Mouse (Mus musculus) adrenal gland, adult 18-20 months (tissue): ENCODE results near the gene Clptm1. TPM values are rescaled to one million over a fixed set of nuclear protein-coding genes. Genes with fewer than 3 reads are reported as not detected.

ENCODE experiments used
- DNase-seq, 2 experiments: peaks; one replicate each; pipeline ENCODE4 v3.0.0; 2021 to 2022; ENCODE audit warnings: low spot score in 2 of 2
- total RNA-seq, 2 experiments: library from RNA; stranded (reverse); gene quantifications; 1 replicate in 1 of 2; 2 replicates in 1 of 2; pipeline ENCODE4 v1.2.3; 2021

The Clptm1 gene
- total RNA-seq, 2 experiments from 2014 or later, result 136 to 157 TPM

DNA sequence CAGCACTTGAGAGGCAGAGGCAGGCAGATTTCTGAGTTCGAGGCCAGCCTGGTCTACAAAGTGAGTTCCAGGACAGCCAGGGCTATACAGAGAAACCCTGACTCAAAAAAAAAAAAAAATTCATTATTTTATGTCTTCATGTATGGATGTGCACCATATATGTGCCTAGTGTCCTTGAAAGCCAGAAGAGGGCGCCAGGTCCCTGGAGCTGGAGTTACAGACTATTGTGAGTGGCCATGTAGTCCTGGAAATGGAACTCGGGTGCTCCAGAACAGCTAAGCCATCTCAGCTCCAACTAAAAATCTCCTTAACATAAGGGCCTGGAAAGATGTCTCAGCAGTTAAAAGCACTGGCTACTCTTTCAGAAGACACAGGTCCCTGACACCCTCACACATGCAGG lies 1.9 kb upstream of the Clptm1 start:
- DNase-seq, result no peak

DNA sequence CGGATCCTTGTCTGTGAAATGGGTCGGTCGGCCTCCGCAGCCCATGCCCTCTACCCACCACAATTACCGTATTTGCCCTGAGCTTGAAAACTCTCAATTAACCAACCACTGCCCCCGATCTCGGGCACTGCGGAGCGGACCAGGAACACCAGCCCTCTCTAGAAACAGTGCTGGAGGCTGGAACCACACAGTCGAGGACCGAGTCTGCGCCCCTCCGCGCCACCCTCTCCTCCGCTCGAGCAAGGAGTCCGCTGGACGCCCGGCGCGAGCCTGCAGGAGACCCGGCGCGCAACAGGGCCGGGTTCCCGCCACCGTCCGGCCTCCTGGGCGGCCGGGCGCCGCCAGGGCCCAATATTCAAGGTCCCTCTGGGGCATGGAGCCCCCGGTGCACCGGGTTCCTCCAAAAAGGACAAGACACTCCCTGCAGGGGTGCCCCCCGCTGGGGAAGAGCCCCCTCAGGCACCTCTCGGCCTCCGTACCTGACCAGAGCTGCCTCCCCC lies 328 bp downstream of the Clptm1 start:
- DNase-seq, result no peak

DNA sequence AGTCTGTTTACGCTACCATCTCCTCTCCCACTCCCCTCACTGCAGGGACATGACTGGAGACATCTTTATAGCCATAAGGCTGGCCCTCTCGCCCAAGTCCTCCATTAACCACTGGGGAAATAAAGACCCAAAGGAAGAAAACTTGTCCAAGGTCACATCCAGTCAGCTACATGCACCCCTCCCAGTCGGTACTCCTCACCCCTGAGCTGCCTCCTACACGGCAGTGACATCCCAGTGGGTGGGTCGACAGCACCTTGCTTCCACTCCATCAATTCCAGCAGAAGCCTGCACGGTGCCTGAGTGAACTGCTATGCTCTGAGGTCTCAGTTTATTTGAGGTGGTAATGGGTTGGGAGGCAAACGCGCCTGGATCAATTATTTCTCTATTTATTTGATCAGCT lies 893 bp downstream of the Clptm1 start:
- DNase-seq, result no peak

DNA sequence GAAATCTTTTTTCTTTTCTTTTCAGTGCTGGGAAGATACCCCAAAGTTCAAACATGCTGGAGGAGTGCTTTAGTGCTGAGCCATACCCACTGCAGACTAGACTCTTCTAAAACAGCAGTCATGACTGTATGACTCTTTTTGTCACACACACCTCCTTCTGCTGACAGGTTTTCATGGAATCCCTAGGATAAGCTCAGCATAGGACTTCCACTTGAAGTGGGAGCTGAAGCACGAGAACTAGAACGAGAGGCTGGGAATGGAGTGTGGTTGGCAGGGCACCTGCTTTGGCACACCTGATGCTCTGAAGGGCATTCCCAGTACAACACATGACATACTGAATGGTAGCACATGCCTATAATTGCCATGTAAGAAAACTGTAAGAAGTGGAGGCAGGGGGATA lies 12.2 kb downstream of the Clptm1 start:
- no peak for DNase-seq

DNA sequence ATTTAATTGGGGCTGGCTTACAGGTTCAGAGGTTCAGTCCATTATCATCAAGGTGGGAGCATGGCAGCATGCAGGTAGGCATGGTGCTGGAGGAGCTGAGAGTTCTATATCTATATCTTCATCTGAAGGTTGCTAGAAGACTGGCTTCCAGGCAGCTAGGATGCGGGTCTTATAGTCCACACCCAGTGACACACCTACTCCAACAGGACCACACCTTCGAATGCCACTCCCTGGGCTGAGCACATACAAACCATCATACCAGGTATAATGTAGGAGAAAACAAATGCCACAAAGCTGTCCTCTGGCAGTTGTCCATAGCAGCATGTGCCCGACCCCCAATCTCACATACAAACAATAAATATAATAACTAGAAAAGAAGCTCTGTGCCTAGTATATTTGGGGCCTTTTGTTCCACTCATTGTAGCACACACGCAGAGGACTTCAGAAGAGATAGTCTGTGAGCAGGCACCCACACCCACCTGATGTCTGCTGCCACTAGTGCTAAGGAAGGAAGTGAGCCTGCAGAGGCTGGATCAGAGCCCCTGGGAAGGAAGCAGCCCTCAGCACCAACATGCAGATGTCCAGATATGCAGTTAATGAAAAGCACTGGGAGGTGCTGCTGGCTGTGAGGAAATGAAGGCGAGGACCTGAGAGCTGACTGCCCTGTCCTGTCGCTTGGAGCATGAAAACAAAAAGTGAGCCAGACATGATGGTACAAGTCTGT lies 13.6 kb downstream of the Clptm1 start:
- no peak for DNase-seq

DNA sequence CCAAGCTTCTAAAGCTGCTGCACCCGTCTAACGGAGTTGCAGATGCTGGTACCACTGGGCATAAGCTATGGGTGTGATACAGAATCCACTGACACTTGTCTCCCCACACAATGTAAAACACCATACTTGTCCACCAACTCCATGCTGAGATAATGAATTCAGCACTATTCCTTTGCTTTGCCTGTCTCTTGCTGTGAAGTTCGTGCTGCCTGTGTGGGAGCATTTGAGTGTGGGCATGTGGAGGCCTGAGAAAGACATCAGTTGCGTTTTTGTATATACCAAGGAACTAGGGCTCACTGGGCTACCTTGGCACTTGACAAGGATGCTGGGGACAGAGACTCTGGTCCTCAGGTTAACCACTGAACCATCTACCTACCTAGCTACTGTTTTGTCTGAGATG lies 23.6 kb downstream of the Clptm1 start:
- DNase-seq, result no peak

DNA sequence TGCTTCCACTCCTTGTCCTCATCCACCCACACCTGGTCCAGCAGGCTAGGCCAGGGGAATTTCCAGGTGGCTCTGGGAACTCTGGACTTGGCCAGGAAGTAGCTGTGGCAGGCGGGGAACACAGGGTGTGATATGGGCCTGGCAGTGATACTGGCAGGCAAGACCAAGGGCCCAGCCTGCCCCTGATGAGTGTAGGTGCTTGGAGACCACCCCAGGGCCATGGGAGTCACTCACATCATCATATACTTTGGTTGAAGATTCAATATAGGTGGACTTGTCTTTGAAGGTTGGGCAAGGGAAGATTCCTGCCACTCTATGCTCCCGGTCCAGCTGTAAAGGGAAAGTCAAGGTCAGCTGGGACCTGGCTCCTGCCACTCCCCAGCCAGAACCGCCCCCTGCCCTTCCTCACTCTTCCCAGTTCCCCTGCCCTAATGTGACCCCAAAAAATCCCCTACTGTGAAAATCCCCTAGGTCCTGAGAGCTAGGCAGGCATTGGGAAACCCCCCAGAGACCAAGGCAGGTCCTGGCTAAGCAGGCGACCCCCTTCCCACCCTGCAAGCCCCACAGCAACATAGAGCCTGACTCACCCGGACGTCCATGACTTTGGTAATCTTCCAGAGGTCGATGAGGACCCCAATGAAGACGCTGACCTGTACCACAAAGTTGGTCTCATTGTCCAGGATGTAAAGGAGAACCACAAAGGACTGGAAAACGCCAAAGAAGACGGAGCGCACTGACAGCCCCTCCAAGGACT lies 29.6 kb downstream of the Clptm1 start:
- DNase-seq, result no peak

DNA sequence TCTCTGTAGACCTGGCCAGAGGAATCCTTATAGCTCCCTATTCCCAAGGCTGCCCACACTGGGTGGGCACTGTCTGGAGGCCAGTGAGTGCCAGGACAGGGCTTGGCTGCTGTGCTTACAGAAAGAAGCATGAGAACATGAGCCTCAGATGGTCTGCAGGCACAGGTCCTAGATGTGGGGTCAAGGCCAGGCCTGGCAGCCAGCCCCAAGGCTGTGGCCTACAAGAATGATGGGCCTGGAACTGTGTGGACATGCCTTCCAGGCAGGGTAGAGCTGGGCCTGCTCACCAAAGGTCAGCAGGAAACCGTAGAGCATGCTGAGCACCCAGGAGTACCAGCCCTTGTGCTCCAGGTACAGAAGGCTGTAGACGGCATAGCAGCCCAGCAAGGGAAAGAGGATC lies 30.2 kb downstream of the Clptm1 start:
- peak; percentile 49 to 60 for DNase-seq

DNA sequence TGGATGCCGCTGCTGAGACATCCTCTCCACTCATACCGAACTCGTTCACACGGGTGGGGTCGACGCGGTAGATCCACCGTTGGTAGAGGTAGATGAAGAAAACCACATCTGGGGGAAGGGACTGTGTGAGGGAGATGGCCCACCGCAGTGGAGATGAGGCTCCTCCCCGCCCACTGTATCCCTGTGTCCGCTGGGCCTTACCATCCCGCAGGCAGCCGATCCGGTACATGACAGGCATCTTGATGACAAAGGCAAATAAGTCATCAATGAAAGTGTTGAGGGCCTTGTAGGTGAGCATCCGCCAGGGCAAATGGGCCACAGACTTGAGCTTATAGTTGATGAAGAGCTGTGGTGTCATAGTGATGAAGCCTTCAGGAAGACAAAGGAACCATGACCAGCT lies 31.0 kb downstream of the Clptm1 start:
- DNase-seq, result no peak

DNA sequence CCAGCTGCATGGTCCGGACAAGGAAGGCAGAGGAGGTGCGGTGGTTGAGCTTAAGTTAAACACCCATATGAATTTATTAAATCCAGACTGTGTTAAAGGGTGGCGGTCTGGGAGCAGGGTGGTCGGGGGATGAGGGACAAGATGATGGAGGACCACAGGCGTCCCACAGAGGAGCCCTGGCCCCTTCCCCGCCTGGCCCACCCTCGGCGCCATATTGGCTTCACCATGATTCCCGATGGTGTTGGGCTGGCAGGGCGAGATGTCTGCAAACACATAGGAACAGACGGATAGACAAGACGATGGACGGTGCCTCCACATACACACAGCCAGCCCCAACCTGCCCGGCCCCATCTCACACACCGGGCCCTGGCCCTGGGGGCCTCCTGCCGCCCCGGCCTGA lies 31.6 kb downstream of the Clptm1 start:
- no peak for DNase-seq

DNA sequence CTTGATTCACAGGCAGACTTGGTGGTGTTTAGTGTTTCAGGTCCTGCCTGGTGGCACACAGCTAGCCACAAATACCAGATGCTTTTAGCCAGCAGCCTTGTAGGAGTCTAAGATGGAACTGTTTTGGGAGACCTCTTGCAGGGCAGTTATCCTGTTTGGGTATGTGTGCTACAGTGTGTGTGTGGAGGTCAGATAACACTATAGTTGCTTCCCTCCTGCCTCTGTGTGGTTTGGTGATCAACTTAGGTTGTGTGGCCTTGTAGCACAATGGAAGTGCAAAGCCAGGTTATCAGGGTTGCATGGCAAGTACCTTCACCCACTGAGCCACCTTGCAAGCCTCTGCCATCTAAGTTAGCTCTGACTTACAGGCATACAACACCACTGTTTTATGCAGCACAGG lies 32.1 kb downstream of the Clptm1 start:
- DNase-seq, result no peak

DNA sequence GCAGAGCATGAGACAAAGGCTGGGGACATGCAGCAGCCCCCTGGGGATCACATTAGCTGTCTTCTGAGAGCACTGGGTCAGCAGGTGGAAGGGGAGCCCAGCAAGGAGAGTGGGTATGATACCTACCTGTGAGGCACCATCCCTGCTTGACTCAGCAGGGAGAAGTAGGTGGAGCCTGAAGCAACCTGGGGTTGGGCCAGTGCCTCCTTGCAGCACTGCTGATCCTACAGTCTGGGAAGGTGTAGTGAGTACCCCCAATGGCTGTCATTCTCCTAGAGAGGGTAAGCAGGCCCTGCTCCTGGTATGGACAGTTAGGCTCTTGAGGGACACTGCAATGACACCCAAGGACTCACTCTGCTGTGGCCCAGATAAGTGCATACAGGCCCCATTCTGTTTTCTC lies 32.6 kb downstream of the Clptm1 start:
- DNase-seq, result no peak

DNA sequence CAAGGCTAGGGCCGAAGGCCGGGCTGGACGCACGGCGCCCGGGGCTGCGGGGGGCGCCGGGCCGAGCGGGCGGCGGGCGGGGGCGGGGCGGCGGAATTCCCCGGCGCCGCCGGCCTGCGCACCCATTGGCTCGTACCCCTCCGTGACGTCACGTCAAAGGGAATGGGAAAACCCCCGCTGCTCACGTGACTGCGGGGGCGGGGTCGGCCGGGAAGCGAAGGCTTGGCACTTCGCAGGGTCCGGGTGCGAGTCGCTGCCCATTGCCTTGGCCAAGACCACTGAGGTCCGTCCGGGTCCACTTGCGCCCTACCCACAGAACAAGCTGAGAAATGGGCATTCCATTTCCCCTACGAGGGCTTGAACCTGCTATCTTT lies 35.5 kb downstream of the Clptm1 start, which contains the start of gene Relb:
Gene Relb, minus strand, starts transcription at position 78 of the 374 bp plus-strand sequence.
- peak; percentile 92 to 93 for DNase-seq

DNA sequence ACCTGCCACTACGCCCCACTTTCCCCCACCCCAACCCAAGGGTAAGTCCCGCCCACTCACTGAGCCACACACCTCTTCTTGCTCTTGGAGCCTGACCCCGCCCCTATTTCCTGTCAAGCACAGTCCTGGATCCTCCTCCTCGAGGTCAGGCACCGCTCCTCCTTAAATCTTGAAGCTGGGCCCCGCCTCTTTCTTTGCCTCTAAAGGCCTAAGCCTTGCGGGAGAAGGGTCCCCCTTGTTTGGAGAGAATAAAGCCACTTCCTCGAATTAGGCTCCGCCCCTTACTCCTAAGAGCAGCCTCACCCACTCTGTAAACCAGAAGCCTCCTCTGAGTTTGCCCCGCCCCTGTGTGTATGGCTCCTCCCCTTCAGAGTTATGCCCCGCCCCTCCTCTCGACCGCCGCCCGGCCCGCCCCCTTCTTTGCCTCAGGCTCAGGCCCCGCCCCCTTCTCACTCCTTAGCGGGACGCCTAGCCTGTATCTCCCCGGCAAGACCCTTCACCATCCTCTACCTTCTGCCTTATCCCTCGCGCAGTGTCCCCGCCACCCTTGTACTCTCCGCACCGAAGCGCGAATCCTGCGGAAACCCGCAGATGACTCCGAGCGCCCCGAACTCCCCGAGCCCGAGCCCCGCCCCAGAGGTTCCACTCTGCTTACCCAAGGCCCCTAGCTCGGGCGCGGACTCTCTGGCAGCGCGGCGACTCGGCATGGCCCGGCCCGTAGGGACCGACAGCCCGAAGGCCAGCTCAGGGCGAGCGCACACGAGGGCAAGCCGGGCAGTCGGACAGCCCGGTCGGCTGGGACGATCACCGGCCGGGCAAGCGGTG lies 36.1 kb downstream of the Clptm1 start:
- peak; percentile 93 to 94 for DNase-seq

DNA sequence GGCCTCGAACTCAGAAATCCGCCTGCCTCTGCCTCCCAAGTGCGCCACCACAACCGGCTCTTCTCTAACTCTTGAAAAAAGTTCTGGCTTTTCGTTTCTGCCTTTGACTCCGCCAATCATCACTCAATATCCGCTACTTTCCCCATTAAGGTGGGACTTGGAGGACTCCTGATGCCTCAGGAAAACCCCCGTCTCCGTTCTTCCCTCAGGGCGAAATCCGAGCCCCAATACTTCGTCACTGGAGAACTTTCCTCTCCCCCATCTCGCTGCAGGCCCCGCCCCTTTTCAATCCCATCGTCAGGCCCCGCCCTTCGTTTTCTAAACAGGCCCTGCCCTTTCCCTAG lies 36.7 kb downstream of the Clptm1 start:
- no peak for DNase-seq

DNA sequence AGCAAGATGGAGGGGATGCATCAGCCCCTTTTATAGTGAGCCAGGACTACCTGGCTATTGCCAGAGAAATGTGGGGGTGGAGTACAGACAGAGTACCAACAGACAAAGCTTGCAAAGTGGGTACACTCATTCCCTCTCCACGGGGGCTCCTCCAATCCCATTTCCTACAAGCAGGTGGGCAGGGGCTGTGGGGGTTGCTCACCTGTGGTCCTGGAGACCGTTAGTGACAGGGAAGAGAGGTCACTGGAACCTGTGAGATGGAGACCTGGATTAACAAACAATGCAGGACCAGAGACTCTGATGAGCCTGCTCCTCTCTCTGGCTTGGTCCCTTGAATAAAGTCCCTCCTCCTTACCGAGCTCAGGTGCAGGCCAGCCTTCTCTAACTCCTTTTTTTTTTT lies 37.1 kb downstream of the Clptm1 start:
- no peak for DNase-seq

DNA sequence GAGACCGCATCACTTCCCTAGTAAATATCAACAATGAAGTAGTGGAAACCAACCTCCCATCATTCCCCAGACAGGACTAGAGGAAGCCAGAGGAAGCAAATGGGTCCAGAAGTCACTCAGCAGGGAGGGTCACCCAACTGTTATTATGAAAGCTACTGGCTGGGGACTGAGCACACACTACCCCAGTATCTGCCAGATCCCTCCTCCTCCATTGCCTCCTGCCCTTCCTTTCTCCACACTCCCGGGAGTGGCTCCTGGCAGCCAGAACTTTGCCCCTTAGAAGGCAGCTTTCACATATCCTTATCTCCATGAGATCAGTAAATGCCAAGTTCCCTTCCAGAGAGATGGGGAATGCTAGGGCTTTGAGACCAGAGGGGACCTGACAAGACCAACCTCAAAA lies 41.4 kb downstream of the Clptm1 start:
- DNase-seq, result no peak

DNA sequence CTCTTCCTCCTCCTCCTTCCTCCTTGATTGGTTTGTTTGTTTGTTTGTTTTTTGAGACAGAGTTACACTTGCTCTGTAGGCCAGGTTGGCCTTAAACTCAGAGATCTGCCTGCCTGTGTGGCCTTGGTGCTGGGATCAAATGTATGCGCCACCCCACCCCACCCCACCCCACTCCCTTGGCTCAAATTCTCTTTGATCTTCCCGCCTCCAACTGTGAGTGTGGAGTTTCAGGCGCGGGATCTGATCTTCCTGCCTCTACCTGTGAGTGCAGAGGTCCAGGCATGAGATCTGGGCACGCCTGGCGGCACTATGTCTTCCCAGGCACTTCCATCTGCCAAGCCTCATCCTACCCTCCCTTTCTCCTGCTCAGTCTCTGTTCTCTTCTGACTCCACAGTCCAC lies 42.6 kb downstream of the Clptm1 start:
- no peak for DNase-seq

DNA sequence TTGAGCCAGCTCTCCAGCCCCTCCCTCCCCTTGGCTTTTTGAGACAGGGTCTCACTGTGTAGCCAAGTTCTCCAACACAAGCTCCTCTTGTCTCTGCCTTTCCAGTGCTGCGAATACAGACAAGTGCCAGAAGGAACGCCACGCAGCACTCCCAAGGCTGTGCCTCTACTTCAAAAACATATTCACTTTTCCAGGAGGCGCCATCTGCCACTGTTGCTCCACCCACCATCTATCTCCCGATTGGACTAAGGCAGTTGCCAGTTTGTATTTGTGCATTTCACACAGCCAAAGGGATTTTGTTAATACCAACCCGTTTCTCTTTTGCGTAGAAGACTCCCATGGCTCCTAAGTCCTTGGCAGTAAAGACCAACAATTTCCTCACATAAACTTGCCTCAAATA lies 44.0 kb downstream of the Clptm1 start:
- no peak for DNase-seq

DNA sequence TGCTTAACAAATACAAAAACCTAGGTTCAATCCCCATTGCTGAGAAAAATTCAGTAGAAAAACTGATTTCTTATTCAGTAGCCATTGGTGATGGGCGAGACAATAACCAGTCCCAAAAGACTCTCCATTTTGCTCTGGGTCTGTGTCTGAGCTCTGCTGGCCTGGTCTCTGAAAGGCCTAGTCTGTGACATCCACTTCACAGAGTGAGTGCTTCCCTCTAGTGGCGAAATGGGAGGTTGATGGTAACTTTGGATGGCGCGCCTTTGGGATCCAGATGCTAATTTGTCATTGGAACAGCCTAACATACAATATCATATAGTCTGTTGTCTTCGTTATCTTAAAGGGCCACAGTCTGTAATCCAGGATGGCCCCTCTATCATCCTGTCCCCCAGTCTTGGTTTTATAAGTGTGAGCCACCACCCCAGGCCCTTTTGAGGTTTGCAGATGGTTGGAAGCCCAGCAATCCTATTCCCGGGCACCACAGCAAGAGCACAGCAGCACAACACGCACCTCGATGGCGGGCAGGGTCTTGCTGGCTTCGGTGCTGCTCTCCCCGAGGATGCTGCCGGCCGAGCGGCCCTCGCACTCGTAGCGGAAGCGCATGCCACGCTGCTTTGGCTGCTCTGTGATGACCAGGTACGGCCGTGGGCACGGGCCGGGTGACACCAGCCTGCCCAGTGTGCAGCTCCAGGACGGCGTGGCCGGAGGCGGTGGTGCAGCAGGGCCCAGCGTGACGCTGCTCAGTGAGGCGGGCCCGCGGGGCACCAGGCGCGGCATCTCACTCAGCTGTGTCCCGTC lies 45.6 kb downstream of the Clptm1 start:
- DNase-seq, result peak; percentile 63 to 64

DNA sequence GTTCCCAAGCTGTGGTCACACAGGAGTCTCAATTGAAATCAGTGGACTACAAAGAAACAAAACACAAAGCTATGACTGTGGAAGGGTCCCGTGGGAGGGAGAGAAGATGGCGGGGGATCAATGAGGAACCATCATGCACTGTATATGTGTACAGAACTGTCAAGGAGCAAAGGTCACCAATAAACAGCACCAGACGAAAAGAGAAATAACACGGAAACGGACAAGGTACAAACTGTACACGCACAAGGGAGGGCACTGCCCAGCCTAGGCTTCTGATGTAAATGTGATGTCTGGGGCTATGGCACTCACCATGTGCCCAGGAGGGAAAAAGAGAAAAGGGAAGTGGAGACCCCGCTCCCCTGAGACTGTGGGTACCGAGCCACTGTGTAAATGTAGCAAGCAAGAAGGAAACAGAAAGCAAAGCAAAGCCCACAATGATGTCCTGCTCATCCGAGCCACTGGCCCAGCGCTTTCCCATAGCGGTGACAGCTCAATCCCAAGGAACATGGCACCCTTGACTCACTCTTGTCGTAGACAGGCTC lies 49.7 kb downstream of the Clptm1 start:
- DNase-seq, result no peak
